Mouse (Mus musculus): ENCODE data around the gene Cyth4. TPM values are rescaled to one million over a fixed set of nuclear protein-coding genes. Genes with fewer than 3 reads are reported as not detected.

Cyth4 gene
- total RNA-seq (2023) = 157 to 169 TPM (median 159 TPM) in 4 replicates

DNA sequence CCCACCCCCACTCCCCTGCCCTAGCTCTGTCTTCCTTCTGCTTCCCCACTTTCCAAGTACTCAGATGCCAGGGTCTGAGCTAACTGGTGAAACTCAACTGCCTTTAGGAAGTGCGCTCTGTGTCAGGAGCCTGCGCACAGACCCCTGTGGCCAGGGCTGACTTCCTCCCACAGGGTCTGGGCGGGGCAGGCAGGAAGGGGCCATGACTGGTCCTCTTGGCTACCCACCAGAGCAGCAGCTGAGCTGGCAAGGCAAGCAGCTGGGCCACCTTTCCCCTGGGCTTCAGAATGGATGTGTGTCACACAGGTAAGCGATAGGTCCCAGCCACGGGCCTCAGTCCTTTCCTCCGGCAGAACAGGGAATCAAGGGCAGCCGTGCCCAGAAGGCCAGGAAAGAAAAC lies at the start of gene Cyth4:
Gene Cyth4 (plus strand): TSS at position 134 of the 400 bp plus-strand sequence.

GRCm38 (mm10) chr15:78572658-78573397 lies 24.0 kb upstream of the Cyth4 start, which contains the start of gene Rac2:
Gene Rac2 (minus strand): TSS chr15:78572783.

Other genes starting within 250 kb of the Cyth4 start
- gene Tex33, start 201.1 kb upstream of the Cyth4 start, total RNA-seq (2023) = not detected in 4 replicates
- gene Tst, start 191.1 kb upstream of the Cyth4 start, total RNA-seq (2023) = 0.75 to 1.9 TPM (median 1.5 TPM) in 4 replicates
- 18.6 to 23.2 TPM (median 22.5 TPM) in 4 replicates for gene Mpst, start 190.6 kb upstream of the Cyth4 start, total RNA-seq (2023)
- gene Kctd17, start 168.5 kb upstream of the Cyth4 start, total RNA-seq (2023) = 0.44 to 0.75 TPM (median 0.54 TPM) in 3 of 4 replicates, not detected in the other
- not detected in 4 replicates for gene Tmprss6, start 128.4 kb upstream of the Cyth4 start, total RNA-seq (2023)
- gene Il2rb, start 101.8 kb upstream of the Cyth4 start, total RNA-seq (2023) = 3.7 to 4.7 TPM (median 3.9 TPM) in 4 replicates
- gene C1qtnf6, start 65.6 kb upstream of the Cyth4 start, total RNA-seq (2023) = not detected in 4 replicates
- not detected in 4 replicates for gene Sstr3, start 52.4 kb upstream of the Cyth4 start, total RNA-seq (2023)
- gene Rac2, start 24.3 kb upstream of the Cyth4 start, total RNA-seq (2023) = 761 to 837 TPM (median 813 TPM) in 4 replicates
- gene Elfn2, start 121.7 kb downstream of the Cyth4 start, total RNA-seq (2023) = 0.12 to 0.16 TPM in 2 of 4 replicates, not detected in the others
- gene Mfng, start 176.4 kb downstream of the Cyth4 start, total RNA-seq (2023) = 72.8 to 82.9 TPM (median 76.0 TPM) in 4 replicates
- 0.13 to 0.20 TPM (median 0.18 TPM) in 3 of 4 replicates, not detected in the other for gene Card10, start 206.0 kb downstream of the Cyth4 start, total RNA-seq (2023)
- gene Cdc42ep1, start 245.6 kb downstream of the Cyth4 start, total RNA-seq (2023) = not detected in 4 replicates

Data from B cell, adult 62 days (primary cell).